Mouse (Mus musculus) heart, embryonic 12.5 days (tissue): ENCODE data around the gene Crebzf. TPM values are rescaled to one million over a fixed set of nuclear protein-coding genes. Genes with fewer than 3 reads are reported as not detected.

Experiments used
- ATAC-seq: fragments of 200-750 bp; cut with Nextera tagmentation; 2 replicates; pipeline ENCODE4 v1.8.0; 2017; ENCODE audit warnings: moderate TSS enrichment, moderate library complexity; ENCODE audit not compliant: insufficient number of reproducible peaks, low FRiP score
- H3K27ac ChIP-seq: fragments of 300-500 bp; sonication (generic); 2 replicates; pipeline ENCODE4 v1.5.1; 2016; ENCODE audit warnings: mild to moderate bottlenecking, moderate library complexity; ENCODE audit not compliant: poor library complexity, severe bottlenecking
- H3K27me3 ChIP-seq: fragments of 300-500 bp; sonication (generic); replicated peaks from 2 replicates; pipeline ENCODE4 v1.6.1; 2016; ENCODE audit warnings: mild to moderate bottlenecking, moderate library complexity
- H3K36me3 ChIP-seq: fragments of 300-500 bp; sonication (generic); 2 replicates; pipeline ENCODE4 v1.6.1; 2016; ENCODE audit warnings: mild to moderate bottlenecking, moderate library complexity
- H3K4me1 ChIP-seq: fragments of 300-500 bp; sonication (generic); replicated peaks from 2 replicates; pipeline ENCODE4 v1.6.1; 2016; ENCODE audit warnings: mild to moderate bottlenecking
- H3K4me2 ChIP-seq: fragments of 300-500 bp; sonication (generic); 2 replicates; pipeline ENCODE4 v1.6.1; 2016; ENCODE audit warnings: mild to moderate bottlenecking, moderate library complexity
- H3K4me3 ChIP-seq: fragments of 300-500 bp; sonication (generic); 2 replicates; pipeline ENCODE4 v1.5.1; 2016; ENCODE audit warnings: mild to moderate bottlenecking
- H3K9ac ChIP-seq: fragments of 300-500 bp; sonication (generic); 2 replicates; pipeline ENCODE4 v1.6.1; 2016; ENCODE audit warnings: mild to moderate bottlenecking, moderate library complexity
- H3K9me3 ChIP-seq: fragments of 300-500 bp; sonication (generic); replicated peaks from 2 replicates; pipeline ENCODE4 v1.6.1; 2016; ENCODE audit warnings: mild to moderate bottlenecking, moderate library complexity
- WGBS: fragments of 180-500 bp; shearing (Covaris S2); methylation state at CpG from one replicate; pipeline ENCODE4 v1.1.7; 2016; 5-methylcytosine and 5-hydroxymethylcytosine counted together
- polyA plus RNA-seq: library from polyadenylated mRNA; unstranded; fragments of >200 nt; fragmentation: Nextera tagmentation; extraction: Ambion mirVana; gene quantifications from 2 replicates; pipeline ENCODE4 v1.2.1, GENCODE M21; 2016

Crebzf gene
- polyA plus RNA-seq, 1 experiment from 2014 or later = 39.5 TPM

DNA sequence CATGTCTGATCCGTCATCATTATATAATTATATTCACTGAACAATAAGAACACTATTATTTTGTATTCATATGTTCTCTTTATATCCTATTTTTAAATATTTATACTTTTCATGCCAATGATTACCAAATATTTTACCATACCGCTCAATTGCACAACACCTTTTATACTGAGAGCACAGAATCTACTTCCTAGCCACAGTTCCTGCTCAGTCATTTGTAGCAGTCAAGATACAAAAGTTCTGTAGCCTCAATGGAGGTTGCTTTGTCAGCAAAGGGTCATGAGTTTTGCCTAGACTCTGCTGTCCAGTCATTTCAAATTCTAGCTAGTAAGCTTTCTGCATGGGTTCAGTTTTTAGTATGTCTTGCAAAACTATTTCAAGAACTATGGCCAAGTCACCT is 40.1 kb downstream of the Crebzf start:
- H3K9ac ChIP-seq = no peak overlapping the region
- H3K4me1 ChIP-seq = no peaks in the 10 kb centered on the region
- ATAC-seq = no peak
- H3K9me3 ChIP-seq = no peaks in the 10 kb centered on the region
- 0 out of 2 replicates have a peak, but pooled peaks cover 1% of the 10 kb centered on the region for H3K27me3 ChIP-seq
- 79% methylated on average over 2 of the region's 2 CpGs for WGBS
- no peak overlapping the region for H3K27ac ChIP-seq
- no peak overlapping the region for H3K4me3 ChIP-seq
- no peaks in the 10 kb centered on the region for H3K36me3 ChIP-seq
- H3K4me2 ChIP-seq = no peak overlapping the region

Other genes starting within 250 kb of the Crebzf start
- not detected in 2 replicates for gene Ccdc83, start 177.0 kb upstream of the Crebzf start, polyA plus RNA-seq
- gene Sytl2, start 140.5 kb upstream of the Crebzf start, polyA plus RNA-seq = 7.3 and 8.3 TPM in 2 replicates
- gene Ccdc89, start 16.2 kb upstream of the Crebzf start, polyA plus RNA-seq = 0.95 and 1.9 TPM in 2 replicates
- gene Tmem126a, start 14.5 kb downstream of the Crebzf start, polyA plus RNA-seq = 110 and 111 TPM in 2 replicates
- 28.8 and 29.2 TPM in 2 replicates for gene Tmem126b, start 33.3 kb downstream of the Crebzf start, polyA plus RNA-seq
- gene Dlg2, start 33.9 kb downstream of the Crebzf start, polyA plus RNA-seq = 12.5 and 14.2 TPM in 2 replicates